Mouse (Mus musculus) yolk sac, embryonic 10.5 days (tissue): ENCODE results near the gene Dars2.

Source experiments
- DNase-seq: peaks from one replicate; pipeline ENCODE4 v3.0.0-alpha.2; 2017; ENCODE audit warnings: low spot score

Gene Dars2

GRCm38 (mm10) chr1:161070352-161071271, at the start of gene Dars2, which contains the start of gene Cenpl:
TSS of gene Dars2 (minus strand) at chr1:161070658.
TSS of gene Cenpl (plus strand) at chr1:161070713.
- DNase-seq, result peak; percentile 95

- no peak for DNase-seq
Measured at GRCm38 (mm10) chr1:161114591-161114990, 44.1 kb upstream of the Dars2 start.

GRCm38 (mm10) chr1:161109216-161109615, 38.8 kb upstream of the Dars2 start:
- DNase-seq, result no peak

- DNase-seq, result no peak
Measured at GRCm38 (mm10) chr1:161103842-161104241, 33.4 kb upstream of the Dars2 start.

GRCm38 (mm10) chr1:161099721-161100405, 29.4 kb upstream of the Dars2 start:
- DNase-seq, result no peak

- no peak for DNase-seq
Measured at GRCm38 (mm10) chr1:161077243-161077642, 6.8 kb upstream of the Dars2 start.

GRCm38 (mm10) chr1:161076238-161076637, 5.8 kb upstream of the Dars2 start:
- DNase-seq, result no peak

GRCm38 (mm10) chr1:161071272-161071620, 788 bp upstream of the Dars2 start:
- DNase-seq, result no peak

- DNase-seq, result no peak
Measured at GRCm38 (mm10) chr1:161063351-161063750, 7.1 kb downstream of the Dars2 start.

GRCm38 (mm10) chr1:161057164-161057563, 13.3 kb downstream of the Dars2 start:
- DNase-seq, result no peak

GRCm38 (mm10) chr1:161046972-161047371, 23.5 kb downstream of the Dars2 start:
- no peak for DNase-seq

- no peak for DNase-seq
Measured at GRCm38 (mm10) chr1:161041261-161042020, 29.0 kb downstream of the Dars2 start.

- DNase-seq, result no peak
Measured at GRCm38 (mm10) chr1:161040855-161041254, 29.6 kb downstream of the Dars2 start.

- no peak for DNase-seq
Measured at GRCm38 (mm10) chr1:161040426-161040770, 30.1 kb downstream of the Dars2 start.

- DNase-seq, result peak; percentile 70
Measured at GRCm38 (mm10) chr1:161039741-161040425, 30.6 kb downstream of the Dars2 start.

GRCm38 (mm10) chr1:161038968-161039721, 31.3 kb downstream of the Dars2 start:
- peak; percentile 64 for DNase-seq

GRCm38 (mm10) chr1:161038004-161038403, 32.5 kb downstream of the Dars2 start:
- DNase-seq, result no peak

GRCm38 (mm10) chr1:161037599-161037998, 32.9 kb downstream of the Dars2 start:
- DNase-seq, result no peak

- no peak for DNase-seq
Measured at GRCm38 (mm10) chr1:161037026-161037425, 33.4 kb downstream of the Dars2 start.

- peak; percentile 38 for DNase-seq
Measured at GRCm38 (mm10) chr1:161036411-161036841, 34.0 kb downstream of the Dars2 start.

- no peak for DNase-seq
Measured at GRCm38 (mm10) chr1:161035786-161036404, 34.6 kb downstream of the Dars2 start.
